Mouse (Mus musculus): ENCODE data around the gene Oprm1. TPM values are rescaled to one million over a fixed set of nuclear protein-coding genes. Genes with fewer than 3 reads are reported as not detected.

Oprm1 gene
- polyA plus RNA-seq, 1 experiment from 2014 or later, result not detected

DNA sequence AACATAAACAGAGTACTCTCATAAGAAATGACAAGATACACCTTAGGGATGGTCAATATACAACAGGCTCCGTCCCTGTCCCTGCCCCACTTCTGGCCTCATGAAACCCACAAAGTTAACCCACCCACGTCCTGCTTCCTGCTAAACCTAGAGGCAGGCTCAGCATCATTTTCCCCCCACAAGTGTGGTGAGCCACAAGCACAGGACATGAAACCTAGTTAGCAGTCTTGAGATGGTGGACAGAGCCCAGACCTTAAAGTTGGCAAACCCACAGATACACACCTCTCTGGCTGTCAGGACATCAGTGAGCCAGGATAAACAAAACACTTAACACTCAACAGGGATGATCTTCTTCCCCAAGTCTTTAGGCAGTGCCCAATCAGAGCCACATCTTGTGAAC is 198.1 kb downstream of the Oprm1 start:
- no peak for ATAC-seq (ENCODE audit: insufficient number of reproducible peaks, insufficient read depth, low FRiP score, low read depth)
- WGBS, result 77% methylated on average over 2 of the region's 2 CpGs
- Histone ChIP-seq H3K27me3 (ENCODE audit: control insufficient read depth, insufficient read depth, low read length) (no peaks in the 10 kb centered on the region), H3K9ac (ENCODE audit: low read length) (no peak overlapping the region), H3K4me2 (ENCODE audit: low read length) (no peak overlapping the region), H3K36me3 (ENCODE audit: control insufficient read depth, insufficient read depth, low read length) (no peaks in the 10 kb centered on the region), H3K9me3 (ENCODE audit: control insufficient read depth, low read length) (no peaks in the 10 kb centered on the region), H3K27ac (replicated peaks in 1 of 2; ENCODE audit: control insufficient read depth in 1 of 2, insufficient read depth in 1 of 2, low read depth in 2 of 2, low read length in 2 of 2) (no peak overlapping the region), H3K4me1 (ENCODE audit: control insufficient read depth in 2 of 2, insufficient read depth in 2 of 2, low read length in 2 of 2) (no peaks in the 10 kb centered on the region), H3K4me3 (ENCODE audit: control insufficient read depth in 1 of 2, insufficient read depth in 1 of 2, low read depth in 1 of 2, low read length in 2 of 2) (no peak overlapping the region)

DNA sequence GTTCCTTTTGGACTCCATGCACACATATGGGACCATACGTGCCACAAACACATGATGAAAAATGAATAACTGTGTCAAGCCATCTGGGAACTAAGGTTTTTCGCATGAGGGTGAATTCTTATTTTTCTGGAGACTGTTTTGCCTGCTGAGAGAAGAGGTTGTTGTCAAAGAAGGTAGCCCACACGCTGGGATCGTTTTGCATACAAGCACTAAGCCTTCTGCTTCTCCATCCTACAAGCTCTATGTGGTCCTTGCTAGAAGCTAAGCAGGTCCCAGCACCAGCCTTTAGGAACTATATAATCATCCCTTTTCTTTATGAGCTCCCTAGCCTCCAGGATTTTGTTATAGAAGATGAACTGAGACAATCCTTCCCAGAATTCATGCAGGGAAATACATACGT is 200.5 kb downstream of the Oprm1 start:
- ATAC-seq (ENCODE audit: insufficient number of reproducible peaks, insufficient read depth, low FRiP score, low read depth), result no peak
- Histone ChIP-seq H3K4me2 (ENCODE audit: low read length) (no peak overlapping the region), H3K4me3 (ENCODE audit: control insufficient read depth in 1 of 2, insufficient read depth in 1 of 2, low read depth in 1 of 2, low read length in 2 of 2) (no peak overlapping the region), H3K27me3 (ENCODE audit: control insufficient read depth, insufficient read depth, low read length) (no peaks in the 10 kb centered on the region), H3K36me3 (ENCODE audit: control insufficient read depth, insufficient read depth, low read length) (no peaks in the 10 kb centered on the region), H3K9me3 (ENCODE audit: control insufficient read depth, low read length) (no peaks in the 10 kb centered on the region), H3K9ac (ENCODE audit: low read length) (no peak overlapping the region), H3K27ac (replicated peaks in 1 of 2; ENCODE audit: control insufficient read depth in 1 of 2, insufficient read depth in 1 of 2, low read depth in 2 of 2, low read length in 2 of 2) (no peak overlapping the region), H3K4me1 (ENCODE audit: control insufficient read depth in 2 of 2, insufficient read depth in 2 of 2, low read length in 2 of 2) (no peaks in the 10 kb centered on the region)
- WGBS, result 65% methylated on average over 5 of the region's 5 CpGs

DNA sequence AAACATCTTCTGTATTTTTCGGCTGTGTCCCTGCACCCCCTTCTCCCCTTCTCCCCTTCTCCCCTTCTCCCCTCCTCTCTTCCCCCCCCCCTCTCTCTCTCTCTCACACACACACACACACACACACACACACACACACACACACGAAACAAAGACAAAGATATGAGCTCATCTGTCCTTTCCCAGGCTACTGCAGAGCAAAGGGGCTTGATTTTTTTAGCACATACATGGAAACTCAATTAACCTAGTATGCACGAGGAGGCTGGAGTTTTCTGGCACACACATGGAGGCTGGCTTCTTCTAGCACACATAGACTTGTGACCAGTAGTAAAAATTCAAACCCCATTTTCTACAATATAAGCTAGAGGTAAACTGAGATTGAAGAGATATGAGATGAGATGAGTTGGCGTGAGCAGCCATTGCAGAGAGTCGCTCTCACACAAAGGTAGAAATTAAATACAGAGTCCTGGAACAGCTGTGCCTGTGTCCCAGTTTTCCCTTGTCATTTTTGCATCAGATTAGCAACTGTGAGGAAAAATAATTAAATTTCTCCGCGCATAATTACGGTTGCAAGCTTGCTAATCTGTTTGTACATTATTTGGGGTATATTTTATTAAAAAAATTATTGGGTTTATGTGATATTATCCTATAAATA is 209.4 kb downstream of the Oprm1 start:
- Histone ChIP-seq H3K27ac (replicated peaks in 1 of 2; ENCODE audit: control insufficient read depth in 1 of 2, insufficient read depth in 1 of 2, low read depth in 2 of 2, low read length in 2 of 2) (no peak overlapping the region), H3K4me3 (ENCODE audit: control insufficient read depth in 1 of 2, insufficient read depth in 1 of 2, low read depth in 1 of 2, low read length in 2 of 2) (no peak overlapping the region), H3K9ac (ENCODE audit: low read length) (no peak overlapping the region), H3K36me3 (ENCODE audit: control insufficient read depth, insufficient read depth, low read length) (no peaks in the 10 kb centered on the region), H3K9me3 (ENCODE audit: control insufficient read depth, low read length) (no peaks in the 10 kb centered on the region), H3K4me1 (ENCODE audit: control insufficient read depth in 2 of 2, insufficient read depth in 2 of 2, low read length in 2 of 2) (no peaks in the 10 kb centered on the region), H3K4me2 (ENCODE audit: low read length) (no peak overlapping the region), H3K27me3 (ENCODE audit: control insufficient read depth, insufficient read depth, low read length) (no peaks in the 10 kb centered on the region)
- WGBS, result 80% methylated on average over 8 of the region's 8 CpGs
- no peak for ATAC-seq (ENCODE audit: insufficient number of reproducible peaks, insufficient read depth, low FRiP score, low read depth)

DNA sequence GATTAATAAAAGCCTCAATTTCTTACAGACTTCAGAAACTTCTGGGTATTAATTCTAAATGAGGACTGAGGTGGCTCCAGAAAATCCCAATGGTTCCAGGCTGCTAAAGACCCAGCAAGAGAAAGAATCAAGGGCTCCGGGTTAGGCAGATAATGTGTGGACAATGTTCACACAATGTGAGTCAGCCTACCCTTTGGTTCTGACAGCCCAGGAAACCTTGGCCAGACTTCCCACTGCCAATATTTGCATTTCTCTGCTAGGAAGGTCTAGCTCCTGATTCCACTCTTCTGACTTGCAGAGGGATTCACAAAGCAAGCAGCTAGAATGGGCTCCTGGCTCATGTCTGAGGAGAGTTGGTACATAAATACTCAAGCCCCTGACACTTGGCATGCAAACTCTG is 210.0 kb downstream of the Oprm1 start:
- Histone ChIP-seq H3K9me3 (ENCODE audit: control insufficient read depth, low read length) (no peaks in the 10 kb centered on the region), H3K27me3 (ENCODE audit: control insufficient read depth, insufficient read depth, low read length) (no peaks in the 10 kb centered on the region), H3K4me1 (ENCODE audit: control insufficient read depth in 2 of 2, insufficient read depth in 2 of 2, low read length in 2 of 2) (no peaks in the 10 kb centered on the region), H3K36me3 (ENCODE audit: control insufficient read depth, insufficient read depth, low read length) (no peaks in the 10 kb centered on the region), H3K9ac (ENCODE audit: low read length) (no peak overlapping the region), H3K4me3 (ENCODE audit: control insufficient read depth in 1 of 2, insufficient read depth in 1 of 2, low read depth in 1 of 2, low read length in 2 of 2) (no peak overlapping the region), H3K4me2 (ENCODE audit: low read length) (no peak overlapping the region), H3K27ac (replicated peaks in 1 of 2; ENCODE audit: control insufficient read depth in 1 of 2, insufficient read depth in 1 of 2, low read depth in 2 of 2, low read length in 2 of 2) (no peak overlapping the region)
- WGBS, result 67% methylated on average over 1 of the region's 1 CpGs
- ATAC-seq (ENCODE audit: insufficient number of reproducible peaks, insufficient read depth, low FRiP score, low read depth), result no peak

DNA sequence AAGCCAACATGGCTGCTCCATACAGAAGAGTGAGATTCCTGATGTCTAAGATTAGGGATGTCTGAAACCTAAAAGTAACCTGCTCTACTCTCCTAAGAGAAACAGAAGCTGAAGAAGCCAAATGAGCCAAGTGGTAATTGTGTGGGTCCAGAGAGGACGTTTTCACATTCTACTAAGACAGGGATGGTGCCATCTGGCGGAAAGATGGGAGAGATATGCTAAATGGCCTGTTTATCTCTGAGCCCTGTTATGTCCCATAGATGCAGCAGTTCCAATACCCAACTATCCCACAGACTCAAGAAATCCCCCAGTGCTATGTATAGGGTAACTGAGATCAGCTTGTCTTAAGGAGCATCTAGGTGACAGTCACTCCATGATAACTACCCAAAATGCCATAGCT is 219.5 kb downstream of the Oprm1 start:
- Histone ChIP-seq H3K9me3 (ENCODE audit: control insufficient read depth, low read length) (no peaks in the 10 kb centered on the region), H3K27ac (replicated peaks in 1 of 2; ENCODE audit: control insufficient read depth in 1 of 2, insufficient read depth in 1 of 2, low read depth in 2 of 2, low read length in 2 of 2) (no peak overlapping the region), H3K27me3 (ENCODE audit: control insufficient read depth, insufficient read depth, low read length) (no peaks in the 10 kb centered on the region), H3K36me3 (ENCODE audit: control insufficient read depth, insufficient read depth, low read length) (no peaks in the 10 kb centered on the region), H3K9ac (ENCODE audit: low read length) (no peak overlapping the region), H3K4me1 (ENCODE audit: control insufficient read depth in 2 of 2, insufficient read depth in 2 of 2, low read length in 2 of 2) (no peaks in the 10 kb centered on the region; a peak in 1 of 4 replicates), H3K4me3 (ENCODE audit: control insufficient read depth in 1 of 2, insufficient read depth in 1 of 2, low read depth in 1 of 2, low read length in 2 of 2) (no peak overlapping the region), H3K4me2 (ENCODE audit: low read length) (no peak overlapping the region)
- WGBS, result 46% methylated on average over 2 of the region's 2 CpGs
- ATAC-seq (ENCODE audit: insufficient number of reproducible peaks, insufficient read depth, low FRiP score, low read depth), result no peak

DNA sequence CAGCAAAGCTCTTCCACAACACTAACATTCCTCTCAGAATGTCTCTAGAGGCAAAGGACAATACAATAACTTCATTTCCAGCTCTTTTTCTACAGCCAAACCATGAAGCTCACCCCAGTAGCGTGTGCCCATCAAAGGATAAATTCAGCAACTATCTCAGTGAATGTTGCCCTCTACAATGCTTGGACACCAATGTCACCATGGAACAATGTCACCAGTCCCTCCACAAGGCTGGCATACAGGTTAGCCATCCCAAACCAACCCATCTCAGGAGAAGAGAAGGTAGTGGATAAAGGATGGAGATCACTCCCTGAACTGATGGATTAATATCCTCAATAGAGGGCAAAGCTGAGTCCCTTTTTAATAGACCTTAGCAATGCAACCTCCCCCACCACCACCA is 220.4 kb downstream of the Oprm1 start:
- H3K9ac ChIP-seq (ENCODE audit: low read length), result no peak overlapping the region
- no peak for ATAC-seq (ENCODE audit: insufficient number of reproducible peaks, insufficient read depth, low FRiP score, low read depth)
- no peak overlapping the region for H3K4me2 ChIP-seq (ENCODE audit: low read length)
- H3K4me3 ChIP-seq (ENCODE audit: control insufficient read depth in 1 of 2, insufficient read depth in 1 of 2, low read depth in 1 of 2, low read length in 2 of 2), result no peak overlapping the region
- WGBS, result 86% methylated on average over 1 of the region's 1 CpGs
- no peaks in the 10 kb centered on the region for H3K27me3 ChIP-seq (ENCODE audit: control insufficient read depth, insufficient read depth, low read length)
- no peaks in the 10 kb centered on the region for H3K36me3 ChIP-seq (ENCODE audit: control insufficient read depth, insufficient read depth, low read length)
- no peak overlapping the region for H3K27ac ChIP-seq (replicated peaks in 1 of 2; ENCODE audit: control insufficient read depth in 1 of 2, insufficient read depth in 1 of 2, low read depth in 2 of 2, low read length in 2 of 2)
- H3K4me1 ChIP-seq (ENCODE audit: control insufficient read depth in 2 of 2, insufficient read depth in 2 of 2, low read length in 2 of 2), result no peaks in the 10 kb centered on the region; a peak in 1 of 4 replicates
- no peaks in the 10 kb centered on the region for H3K9me3 ChIP-seq (ENCODE audit: control insufficient read depth, low read length)

DNA sequence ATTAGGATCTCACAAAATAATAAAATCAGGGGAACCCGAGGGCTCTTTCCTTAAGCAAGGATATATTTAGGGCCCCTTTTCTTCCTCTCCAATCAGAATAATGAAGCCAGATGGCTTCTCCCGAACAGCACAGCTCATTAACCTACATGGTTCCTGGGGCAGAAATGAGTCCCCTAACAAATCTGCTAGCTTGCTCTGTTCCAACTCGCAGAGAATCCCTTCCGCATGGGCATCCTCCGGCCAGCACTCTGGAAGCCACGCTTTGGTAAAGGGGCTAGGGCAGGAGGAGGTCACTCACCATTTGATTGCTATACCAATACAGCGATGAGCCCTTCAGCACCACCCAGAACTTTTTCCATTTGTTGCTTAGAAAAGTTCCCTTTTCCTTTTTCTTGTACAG is 220.9 kb downstream of the Oprm1 start:
- ATAC-seq (ENCODE audit: insufficient number of reproducible peaks, insufficient read depth, low FRiP score, low read depth), result no peak
- Histone ChIP-seq H3K27ac (replicated peaks in 1 of 2; ENCODE audit: control insufficient read depth in 1 of 2, insufficient read depth in 1 of 2, low read depth in 2 of 2, low read length in 2 of 2) (no peak overlapping the region), H3K36me3 (ENCODE audit: control insufficient read depth, insufficient read depth, low read length) (no peaks in the 10 kb centered on the region), H3K4me2 (ENCODE audit: low read length) (no peak overlapping the region), H3K4me3 (ENCODE audit: control insufficient read depth in 1 of 2, insufficient read depth in 1 of 2, low read depth in 1 of 2, low read length in 2 of 2) (no peak overlapping the region), H3K9me3 (ENCODE audit: control insufficient read depth, low read length) (no peaks in the 10 kb centered on the region), H3K27me3 (ENCODE audit: control insufficient read depth, insufficient read depth, low read length) (no peaks in the 10 kb centered on the region), H3K4me1 (ENCODE audit: control insufficient read depth in 2 of 2, insufficient read depth in 2 of 2, low read length in 2 of 2) (no peaks in the 10 kb centered on the region; a peak in 1 of 4 replicates), H3K9ac (ENCODE audit: low read length) (no peak overlapping the region)
- WGBS, result 79% methylated on average over 7 of the region's 7 CpGs

DNA sequence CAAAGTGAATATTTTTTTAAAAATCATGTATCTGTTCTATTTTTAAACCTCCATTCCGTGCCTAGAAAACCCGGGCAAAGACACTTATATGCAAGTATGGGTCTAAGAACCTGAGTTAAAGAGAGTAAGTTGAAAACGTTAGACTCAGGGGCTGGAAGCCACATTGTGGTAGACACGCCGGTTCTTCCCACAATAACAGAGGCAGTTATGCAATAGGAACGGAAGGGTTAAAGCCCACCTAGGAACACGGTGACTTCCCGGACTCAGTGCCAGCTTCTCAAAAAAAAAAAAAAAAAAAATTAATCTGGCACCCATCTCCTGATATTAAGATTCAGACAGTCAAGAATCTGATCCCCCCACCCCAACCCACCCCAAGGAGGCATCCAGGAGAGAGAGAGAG is 221.5 kb downstream of the Oprm1 start:
- Histone ChIP-seq H3K4me3 (ENCODE audit: control insufficient read depth in 1 of 2, insufficient read depth in 1 of 2, low read depth in 1 of 2, low read length in 2 of 2) (peak overlapping the region in 1 of 2 experiments; percentile 13; a peak in 1 of 4 replicates), H3K4me2 (ENCODE audit: low read length) (peak overlapping the region; percentile 53), H3K27ac (replicated peaks in 1 of 2; ENCODE audit: control insufficient read depth in 1 of 2, insufficient read depth in 1 of 2, low read depth in 2 of 2, low read length in 2 of 2) (no peak overlapping the region), H3K9me3 (ENCODE audit: control insufficient read depth, low read length) (no peaks in the 10 kb centered on the region), H3K27me3 (ENCODE audit: control insufficient read depth, insufficient read depth, low read length) (no peaks in the 10 kb centered on the region), H3K4me1 (ENCODE audit: control insufficient read depth in 2 of 2, insufficient read depth in 2 of 2, low read length in 2 of 2) (no peaks in the 10 kb centered on the region; a peak in 1 of 4 replicates), H3K9ac (ENCODE audit: low read length) (peak overlapping the region; percentile 34; the same call in 1 of the 2 replicates), H3K36me3 (ENCODE audit: control insufficient read depth, insufficient read depth, low read length) (no peaks in the 10 kb centered on the region)
- 52% methylated on average over 8 of the region's 8 CpGs for WGBS
- ATAC-seq (ENCODE audit: insufficient number of reproducible peaks, insufficient read depth, low FRiP score, low read depth), result no peak

Measured in heart, embryonic 14.5 days (tissue).